Mouse (Mus musculus) CH12.LX (cell line): Measurements from ENCODE around the gene 4921539E11Rik. TPM values are rescaled to one million over a fixed set of nuclear protein-coding genes. Genes with fewer than 3 reads are reported as not detected.
A peak's percentile ranks its signal among the peaks of the same experiment; 100 is the strongest.

ENCODE experiments used
- DNase-seq: peaks from one replicate; pipeline ENCODE4 v3.0.0-alpha.2; 2013; ENCODE audit errors: extremely low read depth
- H3K27ac ChIP-seq: 2 replicates; pipeline ENCODE4 v1.5.1; 2012; ENCODE audit warnings: low read depth, mild to moderate bottlenecking, control low read depth, moderate library complexity; ENCODE audit not compliant: insufficient read depth
- H3K27me3 ChIP-seq: replicated peaks from 2 replicates; pipeline ENCODE3; 2012; ENCODE audit warnings: inconsistent platforms
- H3K36me3 ChIP-seq, 2 experiments: replicated peaks in 1 of 2; 2 replicates each; pipeline versions ENCODE3 to v1.6.1; 2012; ENCODE audit warnings: inconsistent platforms in 1 of 2, low read length in 1 of 2, mild to moderate bottlenecking in 1 of 2, mixed read lengths in 1 of 2, moderate library complexity in 1 of 2; ENCODE audit not compliant: control insufficient read depth in 1 of 2, insufficient read depth in 1 of 2
- H3K4me1 ChIP-seq, 2 experiments: 2 replicates each; pipeline ENCODE4 v1.6.1; 2012; ENCODE audit warnings: inconsistent platforms in 1 of 2, moderate library complexity in 1 of 2; ENCODE audit not compliant: insufficient read depth in 2 of 2, control insufficient read depth in 1 of 2
- H3K4me2 ChIP-seq: 2 replicates; pipeline ENCODE4 v1.6.1; 2012; ENCODE audit warnings: low read depth, mild to moderate bottlenecking, control low read depth; ENCODE audit not compliant: poor library complexity, insufficient read depth, severe bottlenecking
- H3K4me3 ChIP-seq, 3 experiments: fragments of 150-350 bp in 1 of 3; sonication (generic) in 1 of 3; replicated peaks in 1 of 3; 2 replicates each; pipeline versions ENCODE3 to v1.5.1; 2011 to 2012; ENCODE audit warnings: low read depth in 2 of 3, low read length in 2 of 3, mild to moderate bottlenecking in 2 of 3, moderate library complexity in 2 of 3, control low read depth in 1 of 3, improper control_type of control experiment in 1 of 3, inconsistent platforms in 1 of 3, mixed read lengths in 1 of 3; ENCODE audit not compliant: poor library complexity in 1 of 3
- H3K79me2 ChIP-seq: replicated peaks from 2 replicates; pipeline ENCODE4 v1.6.1; 2012; ENCODE audit warnings: mild to moderate bottlenecking, moderate library complexity; ENCODE audit not compliant: control insufficient read depth, poor library complexity, insufficient read depth, severe bottlenecking; ENCODE audit errors: extremely low read depth
- H3K9ac ChIP-seq: 2 replicates; pipeline ENCODE4 v1.6.1; 2012; ENCODE audit warnings: low read depth, mild to moderate bottlenecking, control low read depth, moderate library complexity; ENCODE audit not compliant: insufficient read depth
- H3K9me3 ChIP-seq: replicated peaks from 2 replicates; pipeline ENCODE3; 2012; ENCODE audit warnings: low read length, inconsistent platforms, mixed read lengths
- BHLHE40 ChIP-seq: IDR thresholded peaks from 2 replicates; pipeline ENCODE4 v1.6.1; 2011; ENCODE audit warnings: mild to moderate bottlenecking, low read depth, low read length, improper control_type of control experiment
- CHD1 ChIP-seq: IDR thresholded peaks from 2 replicates; pipeline ENCODE4 v1.6.1; 2012; ENCODE audit warnings: low read depth, low read length, improper control_type of control experiment, inconsistent platforms
- CHD2 ChIP-seq: IDR thresholded peaks from 2 replicates; pipeline ENCODE4 v1.6.1; 2011; ENCODE audit warnings: low read length, improper control_type of control experiment
- CTCF ChIP-seq, 2 experiments: IDR thresholded peaks in 1 of 2; conservative IDR thresholded peaks in 1 of 2; 2 replicates each; pipeline ENCODE4 v1.5.1; 2011 to 2012; ENCODE audit warnings: low read depth in 2 of 2, low read length in 2 of 2, improper control_type of control experiment in 1 of 2, inconsistent platforms in 1 of 2, mild to moderate bottlenecking in 1 of 2, moderate library complexity in 1 of 2
- E2F4 ChIP-seq: IDR thresholded peaks from 2 replicates; pipeline ENCODE4 v1.6.1; 2011; ENCODE audit warnings: low read depth, low read length, improper control_type of control experiment; ENCODE audit not compliant: insufficient replicate concordance
- ELF1 ChIP-seq: IDR thresholded peaks from 2 replicates; pipeline ENCODE4 v1.6.1; 2014; ENCODE audit warnings: low read depth, mild to moderate bottlenecking, inconsistent platforms, low read length, improper control_type of control experiment
- EP300 ChIP-seq: IDR thresholded peaks from 2 replicates; pipeline ENCODE4 v1.6.1; 2011; ENCODE audit warnings: low read length, improper control_type of control experiment
- ETS1 ChIP-seq: conservative IDR thresholded peaks from 2 replicates; pipeline ENCODE4 v1.6.1; 2012; ENCODE audit warnings: low read depth, mild to moderate bottlenecking, inconsistent platforms, low read length, improper control_type of control experiment, moderate library complexity
- GABPA ChIP-seq: IDR thresholded peaks from 2 replicates; pipeline ENCODE4 v1.6.1; 2012; ENCODE audit warnings: low read depth, low read length, improper control_type of control experiment, inconsistent platforms; ENCODE audit not compliant: insufficient replicate concordance
- HCFC1 ChIP-seq: IDR thresholded peaks from 2 replicates; pipeline ENCODE4 v1.6.1; 2012; ENCODE audit warnings: low read depth, mild to moderate bottlenecking, inconsistent platforms, low read length, improper control_type of control experiment
- IRF4 ChIP-seq: IDR thresholded peaks from 2 replicates; pipeline ENCODE4 v1.6.1; 2014; ENCODE audit warnings: low read depth, mild to moderate bottlenecking, inconsistent platforms, low read length, improper control_type of control experiment
- JUN ChIP-seq: IDR thresholded peaks from 2 replicates; pipeline ENCODE4 v1.6.1; 2011; ENCODE audit warnings: low read depth, mild to moderate bottlenecking, low read length, improper control_type of control experiment, moderate library complexity; ENCODE audit not compliant: insufficient read depth
- JUND ChIP-seq: conservative IDR thresholded peaks from 2 replicates; pipeline ENCODE4 v1.6.1; 2011; ENCODE audit warnings: low read depth, low read length, improper control_type of control experiment
- KAT2A ChIP-seq: IDR thresholded peaks from 2 replicates; pipeline ENCODE4 v1.6.1; 2012; ENCODE audit warnings: low read length, improper control_type of control experiment, inconsistent platforms; ENCODE audit not compliant: insufficient replicate concordance
- MAFK ChIP-seq: IDR thresholded peaks from 2 replicates; pipeline ENCODE4 v1.6.1; 2011; ENCODE audit warnings: low read length, improper control_type of control experiment; ENCODE audit not compliant: insufficient replicate concordance
- MAX ChIP-seq: IDR thresholded peaks from 2 replicates; pipeline ENCODE4 v1.6.1; 2011; ENCODE audit warnings: low read length, improper control_type of control experiment
- MAZ ChIP-seq: IDR thresholded peaks from 2 replicates; pipeline ENCODE4 v1.6.1; 2012; ENCODE audit warnings: low read depth, mild to moderate bottlenecking, inconsistent platforms, low read length, improper control_type of control experiment, moderate library complexity
- MEF2A ChIP-seq: IDR thresholded peaks from 2 replicates; pipeline ENCODE4 v1.6.1; 2014; ENCODE audit warnings: low read depth, mild to moderate bottlenecking, inconsistent platforms, low read length, improper control_type of control experiment, borderline replicate concordance
- MXI1 ChIP-seq: IDR thresholded peaks from 2 replicates; pipeline ENCODE4 v1.6.1; 2011; ENCODE audit warnings: mild to moderate bottlenecking, low read depth, low read length, improper control_type of control experiment
- MYC ChIP-seq: IDR thresholded peaks from 2 replicates; pipeline ENCODE4 v1.6.1; 2011; ENCODE audit warnings: low read depth, mild to moderate bottlenecking, improper control_type of control experiment, low read length
- NELFE ChIP-seq: IDR thresholded peaks from 2 replicates; pipeline ENCODE4 v1.6.1; 2011; ENCODE audit warnings: low read depth, low read length, improper control_type of control experiment
- NRF1 ChIP-seq: IDR thresholded peaks from 2 replicates; pipeline ENCODE4 v1.6.1; 2014; ENCODE audit warnings: low read depth, mild to moderate bottlenecking, inconsistent platforms, low read length, improper control_type of control experiment, moderate library complexity
- PAX5 ChIP-seq: IDR thresholded peaks from 2 replicates; pipeline ENCODE4 v1.6.1; 2012; ENCODE audit warnings: low read length, inconsistent platforms, mixed read lengths
- POLR2A ChIP-seq: IDR thresholded peaks from 2 replicates; pipeline ENCODE4 v1.6.1; 2011; ENCODE audit warnings: low read depth, mild to moderate bottlenecking, improper control_type of control experiment, low read length
- POLR2AphosphoS2 ChIP-seq: IDR thresholded peaks from 2 replicates; pipeline ENCODE4 v1.6.1; 2011; ENCODE audit warnings: low read depth, low read length, improper control_type of control experiment
- RAD21 ChIP-seq: IDR thresholded peaks from 2 replicates; pipeline ENCODE4 v1.6.1; 2011; ENCODE audit warnings: low read depth, mild to moderate bottlenecking, low read length, improper control_type of control experiment, moderate library complexity
- RCOR1 ChIP-seq: conservative IDR thresholded peaks from 2 replicates; pipeline ENCODE4 v1.6.1; 2012; ENCODE audit warnings: low read depth, mild to moderate bottlenecking, inconsistent platforms, low read length, improper control_type of control experiment
- SIN3A ChIP-seq: IDR thresholded peaks from 2 replicates; pipeline ENCODE4 v1.6.1; 2012; ENCODE audit warnings: low read length, improper control_type of control experiment, inconsistent platforms
- SMC3 ChIP-seq: IDR thresholded peaks from 2 replicates; pipeline ENCODE4 v1.6.1; 2011; ENCODE audit warnings: low read depth, low read length, improper control_type of control experiment
- TBP ChIP-seq: conservative IDR thresholded peaks from 2 replicates; pipeline ENCODE4 v1.6.1; 2011; ENCODE audit warnings: low read depth, low read length, improper control_type of control experiment
- TCF12 ChIP-seq: IDR thresholded peaks from 2 replicates; pipeline ENCODE4 v1.6.1; 2014; ENCODE audit warnings: low read depth, mild to moderate bottlenecking, inconsistent platforms, low read length, improper control_type of control experiment
- UBTF ChIP-seq: IDR thresholded peaks from 2 replicates; pipeline ENCODE4 v1.6.1; 2012; ENCODE audit warnings: low read depth, mild to moderate bottlenecking, inconsistent platforms, low read length, improper control_type of control experiment, moderate library complexity
- USF1 ChIP-seq: IDR thresholded peaks from 2 replicates; pipeline ENCODE4 v1.6.1; 2014; ENCODE audit warnings: low read depth, mild to moderate bottlenecking, inconsistent platforms, low read length, improper control_type of control experiment
- USF2 ChIP-seq: conservative IDR thresholded peaks from 2 replicates; pipeline ENCODE4 v1.6.1; 2011; ENCODE audit warnings: low read depth, low read length, improper control_type of control experiment
- ZC3H11A ChIP-seq: IDR thresholded peaks from 2 replicates; pipeline ENCODE4 v1.6.1; 2012; ENCODE audit warnings: low read depth, mild to moderate bottlenecking, inconsistent platforms, low read length, improper control_type of control experiment
- ZKSCAN1 ChIP-seq: IDR thresholded peaks from 2 replicates; pipeline ENCODE4 v1.6.1; 2012; ENCODE audit warnings: low read depth, inconsistent platforms, low read length, improper control_type of control experiment, borderline replicate concordance
- ZMIZ1 ChIP-seq: IDR thresholded peaks from 2 replicates; pipeline ENCODE4 v1.6.1; 2012; ENCODE audit warnings: low read depth, mild to moderate bottlenecking, inconsistent platforms, low read length, improper control_type of control experiment
- ZNF384 ChIP-seq: IDR thresholded peaks from 2 replicates; pipeline ENCODE4 v1.6.1; 2012; ENCODE audit warnings: low read depth, low read length, improper control_type of control experiment, inconsistent platforms
- dilution Hi-C: fragments of 300-500 bp; cut with MboI; formaldehyde crosslinking; loops from 2 replicates; pipeline ENCODE4 v1.14.3; 2020; ENCODE audit warnings: low sequenced_read_pairs; ENCODE audit not compliant: extremely low pct_unique_long_range_greater_than_20kb, extremely low pct_ligation_motif_present
- in situ Hi-C: fragments of 300-500 bp; cut with MboI; formaldehyde crosslinking; loops from 3 replicates; pipeline ENCODE4 v1.14.3; 2019; ENCODE audit warnings: low sequenced_read_pairs, low pct_ligation_motif_present, low pct_unique_long_range_greater_than_20kb, mixed read lengths
- polyA plus RNA-seq: library from polyadenylated mRNA; unstranded; fragments of >175 nt; gene quantifications from 2 replicates; pipeline ENCODE4 v1.2.1, GENCODE M21; 2012; ENCODE audit warnings: low read depth; ENCODE audit not compliant: insufficient read length
- total RNA-seq, 2 experiments: library from RNA; depleted of rRNA; stranded (reverse); fragments of 300-350 nt in 1 of 2; fragments of >200 nt in 1 of 2; gene quantifications; 2 replicates each; pipeline ENCODE4 v1.2.3; 2012 to 2014

Gene 4921539E11Rik
- total and polyA plus RNA-seq, 3 experiments: not detected

DNA sequence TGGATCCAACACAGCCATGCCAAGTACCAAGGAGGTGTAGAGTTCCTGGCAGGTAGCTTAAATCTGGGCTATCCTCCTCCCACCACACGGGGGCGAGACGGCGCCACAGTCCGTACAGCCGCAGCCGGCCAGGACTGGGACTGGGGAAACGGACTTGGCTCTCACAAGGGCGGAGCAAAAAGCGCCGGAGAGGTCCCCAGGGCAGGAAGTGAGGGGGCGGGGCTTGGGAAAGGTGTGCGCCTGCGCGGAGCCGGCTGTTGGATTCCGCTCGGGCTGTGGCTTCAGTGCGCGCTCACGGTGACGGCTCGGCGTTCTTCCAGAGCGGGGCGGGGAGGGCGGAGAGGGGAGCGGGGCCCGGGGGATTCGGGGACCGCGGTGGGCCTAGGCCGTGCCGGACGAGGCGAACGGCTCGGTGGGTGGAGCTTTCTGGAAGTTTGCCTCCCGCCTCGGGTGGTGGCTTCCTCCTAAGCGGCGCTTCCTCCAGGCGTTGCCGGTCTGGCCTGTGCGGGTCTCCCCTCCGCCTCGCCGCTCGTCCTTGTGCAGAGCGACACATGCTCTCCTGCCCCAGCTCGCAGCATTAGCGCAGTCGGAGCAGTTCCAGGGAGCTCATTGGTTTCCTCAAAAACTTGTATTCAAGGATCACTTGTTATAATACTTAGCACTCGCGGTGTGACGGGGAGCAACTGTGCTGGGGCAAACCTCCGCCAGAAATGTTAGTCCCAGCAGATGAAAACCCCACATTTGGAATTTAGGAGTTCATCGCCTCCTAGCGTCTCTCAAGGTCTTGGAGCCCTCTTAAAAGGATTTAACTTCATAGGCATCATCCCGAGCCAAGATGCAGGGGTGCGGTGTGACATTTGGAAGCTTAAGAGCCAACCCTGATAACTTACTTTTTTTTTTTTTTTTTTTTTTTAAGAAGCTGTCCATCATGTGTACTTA is 23.2 kb upstream of the 4921539E11Rik start, which contains the start of gene Oma1:
Gene Oma1 (plus strand): TSS at position 226 of the 939 bp plus-strand sequence.
- no peaks in the 10 kb centered on the region; the same call in 1 of the 2 replicates for H3K79me2 ChIP-seq
- H3K9ac ChIP-seq: peak within 1 kb of the TSS; percentile 91
- no peaks in the 10 kb centered on the region for H3K9me3 ChIP-seq
- H3K4me2 ChIP-seq: peak within 1 kb of the TSS; percentile 75
- in situ Hi-C loops: no loop called here
- dilution Hi-C loops: no loop called here
- H3K4me3 ChIP-seq: peak within 1 kb of the TSS; percentile 62 to 94 (median 73)
- peaks cover 0 to 12% of the 10 kb centered on the region in 2 experiments; a peak in 2 of 4 replicates for H3K4me1 ChIP-seq
- H3K36me3 ChIP-seq: peaks cover 0 to 5% of the 10 kb centered on the region in 2 experiments
- peak; percentile 96 for DNase-seq
- peak within 1 kb of the TSS; percentile 64 for H3K27ac ChIP-seq
- H3K27me3 ChIP-seq: peaks cover 2% of the 10 kb centered on the region
- peak; percentile 82 for TF ChIP-seq ZNF384
- TF ChIP-seq JUND: no peak
- no peak for TF ChIP-seq ZC3H11A
- no peak for TF ChIP-seq CHD1
- no peak for TF ChIP-seq E2F4
- TF ChIP-seq MAZ: peak; percentile 68
- TF ChIP-seq POLR2AphosphoS2: no peak
- no peak for TF ChIP-seq EP300
- peak; percentile 68 for TF ChIP-seq HCFC1
- TF ChIP-seq KAT2A: no peak
- peak; percentile 81 for TF ChIP-seq MXI1
- peak; percentile 70; the same call in 1 of the 2 replicates for TF ChIP-seq UBTF
- no peak for TF ChIP-seq BHLHE40
- TF ChIP-seq NELFE: peak; percentile 83
- no peak for TF ChIP-seq PAX5
- peak; percentile 46; the same call in 1 of the 2 replicates for TF ChIP-seq MEF2A
- no peak for TF ChIP-seq MAFK
- peak; percentile 83 for TF ChIP-seq POLR2A
- TF ChIP-seq MYC: no peak
- TF ChIP-seq GABPA: no peak
- TF ChIP-seq CHD2: no peak
- TF ChIP-seq SMC3: peak; percentile 76
- peak; percentile 71 for TF ChIP-seq RAD21
- peak; percentile 72 for TF ChIP-seq ZMIZ1
- TF ChIP-seq CTCF (conservative IDR thresholded peaks at IDR 0.05 in 1 of 2, IDR thresholded peaks at IDR 0.05 in 1 of 2; ENCODE audit: low read depth in 2 of 2, low read length in 2 of 2): peak; percentile 15 to 87; a peak in 2 of 4 replicates
- TF ChIP-seq USF1: no peak
- TF ChIP-seq JUN: no peak
- no peak for TF ChIP-seq RCOR1
- TF ChIP-seq SIN3A: peak; percentile 57; the same call in 1 of the 2 replicates
- peak; percentile 88 for TF ChIP-seq NRF1
- TF ChIP-seq TBP: no peak
- peak; percentile 54; the same call in 1 of the 2 replicates for TF ChIP-seq IRF4
- peak; percentile 87 for TF ChIP-seq ELF1
- TF ChIP-seq MAX: 0 out of 2 replicates have a peak, but pooled peaks have one; percentile 52
- TF ChIP-seq ETS1: no peak
- TF ChIP-seq ZKSCAN1: no peak
- peak; percentile 75 for TF ChIP-seq TCF12
- no peak for TF ChIP-seq USF2
